Mouse (Mus musculus) neural tube, embryonic 14.5 days (tissue): ENCODE measurements at regions not wholly inside any gene's neighbourhood (a gene's known extent, or its start where the extent isn't known, plus 50 kb on each side); places are given as distances from the start of the nearest gene placed in this dataset.

ENCODE experiments used
- ATAC-seq: fragments of 200-750 bp; cut with Nextera tagmentation; 2 replicates; pipeline ENCODE4 v1.8.0; 2017; ENCODE audit warnings: low read depth, mild to moderate bottlenecking, moderate TSS enrichment, moderate library complexity
- H3K27ac ChIP-seq: fragments of 300-500 bp; sonication (generic); 2 replicates; pipeline ENCODE4 v1.5.1; 2014; ENCODE audit warnings: low read depth, mild to moderate bottlenecking, control low read depth, low read length, moderate library complexity, mixed read lengths
- H3K27me3 ChIP-seq: fragments of 300-500 bp; sonication (generic); 2 replicates; pipeline ENCODE4 v1.6.1; 2014; ENCODE audit warnings: low read length; ENCODE audit not compliant: control insufficient read depth, insufficient read depth
- H3K36me3 ChIP-seq: fragments of 300-500 bp; sonication (generic); 2 replicates; pipeline ENCODE4 v1.6.1; 2014; ENCODE audit warnings: low read length, mixed read lengths; ENCODE audit not compliant: control insufficient read depth, insufficient read depth
- H3K4me1 ChIP-seq: fragments of 300-500 bp; sonication (generic); 2 replicates; pipeline ENCODE4 v1.6.1; 2014; ENCODE audit warnings: low read length; ENCODE audit not compliant: control insufficient read depth, insufficient read depth
- H3K4me2 ChIP-seq: fragments of 300-500 bp; sonication (generic); 2 replicates; pipeline ENCODE4 v1.6.1; 2014; ENCODE audit warnings: mild to moderate bottlenecking, low read depth, low read length, control low read depth
- H3K4me3 ChIP-seq: fragments of 300-500 bp; sonication (generic); 2 replicates; pipeline ENCODE4 v1.5.1; 2014; ENCODE audit warnings: low read depth, low read length, control low read depth, mixed read lengths
- H3K9ac ChIP-seq: fragments of 300-500 bp; sonication (generic); replicated peaks from 2 replicates; pipeline ENCODE4 v1.6.1; 2014; ENCODE audit warnings: low read depth, mild to moderate bottlenecking, control low read depth, low read length, mixed read lengths
- H3K9me3 ChIP-seq: fragments of 300-500 bp; sonication (generic); 2 replicates; pipeline ENCODE4 v1.6.1; 2016; ENCODE audit warnings: low read length; ENCODE audit not compliant: control insufficient read depth
- WGBS: fragments of 180-500 bp; shearing (Covaris S2); extraction: QIAGEN DNeasy Blood & Tissue Kit; methylation state at CpG from one replicate; pipeline ENCODE4 v1.1.7; 2014; 5-methylcytosine and 5-hydroxymethylcytosine counted together

GRCm38 (mm10) chr17:7579031-7579430, 193.8 kb upstream of the Unc93a2 start:
- Histone ChIP-seq H3K4me2 (no peak overlapping the region), H3K4me3 (no peak overlapping the region), H3K27ac (no peak overlapping the region), H3K4me1 (no peaks in the 10 kb centered on the region), H3K9me3 (no peaks in the 10 kb centered on the region), H3K27me3 (no peaks in the 10 kb centered on the region), H3K9ac (no peak overlapping the region), H3K36me3 (no peaks in the 10 kb centered on the region)
- ATAC-seq: no peak
- WGBS: 94% methylated on average over 4 of the region's 4 CpGs

- Histone ChIP-seq H3K9ac (no peak overlapping the region), H3K4me2 (no peak overlapping the region), H3K9me3 (no peaks in the 10 kb centered on the region), H3K4me3 (no peak overlapping the region), H3K4me1 (no peaks in the 10 kb centered on the region), H3K36me3 (no peaks in the 10 kb centered on the region), H3K27ac (no peak overlapping the region), H3K27me3 (no peaks in the 10 kb centered on the region)
- no peak for ATAC-seq
- 89% methylated on average over 8 of the region's 8 CpGs for WGBS
Measured at GRCm38 (mm10) chr17:7578003-7578402, 192.7 kb upstream of the Unc93a2 start.

- H3K4me1 ChIP-seq: no peaks in the 10 kb centered on the region
- ATAC-seq: no peak
- no peaks in the 10 kb centered on the region for H3K27me3 ChIP-seq
- H3K4me3 ChIP-seq: no peak overlapping the region
- 82% methylated on average over 4 of the region's 4 CpGs for WGBS
- no peak overlapping the region for H3K9ac ChIP-seq
- no peak overlapping the region for H3K27ac ChIP-seq
- H3K4me2 ChIP-seq: no peak overlapping the region
- no peaks in the 10 kb centered on the region for H3K36me3 ChIP-seq
- H3K9me3 ChIP-seq: no peaks in the 10 kb centered on the region
Measured at GRCm38 (mm10) chr17:7577227-7577626, 192.0 kb upstream of the Unc93a2 start.

GRCm38 (mm10) chr17:7571481-7571880, 186.2 kb upstream of the Unc93a2 start:
- ATAC-seq: no peak
- Histone ChIP-seq H3K9ac (no peak overlapping the region), H3K36me3 (no peaks in the 10 kb centered on the region), H3K27ac (no peak overlapping the region), H3K27me3 (no peaks in the 10 kb centered on the region), H3K9me3 (no peaks in the 10 kb centered on the region), H3K4me2 (no peak overlapping the region), H3K4me1 (no peaks in the 10 kb centered on the region), H3K4me3 (no peak overlapping the region)
- 98% methylated on average over 3 of the region's 3 CpGs for WGBS

DNA sequence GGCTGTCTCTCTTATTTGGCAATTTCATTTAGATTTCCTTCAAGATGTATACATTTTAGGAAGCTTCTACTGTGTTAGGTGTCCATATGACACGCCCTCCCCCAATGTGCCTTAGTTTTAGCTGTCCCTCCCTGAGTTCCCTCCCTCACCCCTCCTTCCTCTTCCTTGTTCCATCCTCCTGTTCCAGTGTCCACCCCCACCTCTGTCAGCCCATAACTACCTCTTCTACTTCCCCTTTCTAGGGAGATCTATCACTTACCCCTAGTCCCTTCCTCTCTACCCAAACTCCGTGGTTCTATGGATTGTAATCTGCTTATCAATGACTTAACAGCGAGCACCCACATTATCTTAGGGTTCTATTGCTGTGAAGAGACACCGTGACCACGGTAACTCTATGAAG, 183.2 kb upstream of the Unc93a2 start:
- H3K9me3 ChIP-seq: no peaks in the 10 kb centered on the region
- H3K4me2 ChIP-seq: no peak overlapping the region
- H3K4me3 ChIP-seq: no peak overlapping the region
- H3K27me3 ChIP-seq: no peaks in the 10 kb centered on the region
- WGBS: 94% methylated on average over 5 of the region's 5 CpGs
- H3K27ac ChIP-seq: no peak overlapping the region
- H3K9ac ChIP-seq: no peak overlapping the region
- no peaks in the 10 kb centered on the region for H3K36me3 ChIP-seq
- no peak for ATAC-seq
- no peaks in the 10 kb centered on the region for H3K4me1 ChIP-seq

GRCm38 (mm10) chr17:7565771-7566170, 180.5 kb upstream of the Unc93a2 start:
- no peaks in the 10 kb centered on the region for H3K4me1 ChIP-seq
- H3K27ac ChIP-seq: no peak overlapping the region
- H3K9me3 ChIP-seq: no peaks in the 10 kb centered on the region
- no peaks in the 10 kb centered on the region for H3K36me3 ChIP-seq
- no peaks in the 10 kb centered on the region for H3K27me3 ChIP-seq
- 89% methylated on average over 2 of the region's 2 CpGs for WGBS
- no peak overlapping the region for H3K4me2 ChIP-seq
- no peak for ATAC-seq
- H3K4me3 ChIP-seq: no peak overlapping the region
- no peak overlapping the region for H3K9ac ChIP-seq

- ATAC-seq: no peak
- Histone ChIP-seq H3K9ac (no peak overlapping the region), H3K27ac (no peak overlapping the region), H3K4me2 (no peak overlapping the region), H3K4me3 (no peak overlapping the region), H3K4me1 (no peaks in the 10 kb centered on the region), H3K9me3 (no peaks in the 10 kb centered on the region), H3K27me3 (no peaks in the 10 kb centered on the region), H3K36me3 (no peaks in the 10 kb centered on the region)
- 32% methylated on average over 8 of the region's 8 CpGs for WGBS
Measured at GRCm38 (mm10) chr17:7562940-7563339, 177.7 kb upstream of the Unc93a2 start.

DNA sequence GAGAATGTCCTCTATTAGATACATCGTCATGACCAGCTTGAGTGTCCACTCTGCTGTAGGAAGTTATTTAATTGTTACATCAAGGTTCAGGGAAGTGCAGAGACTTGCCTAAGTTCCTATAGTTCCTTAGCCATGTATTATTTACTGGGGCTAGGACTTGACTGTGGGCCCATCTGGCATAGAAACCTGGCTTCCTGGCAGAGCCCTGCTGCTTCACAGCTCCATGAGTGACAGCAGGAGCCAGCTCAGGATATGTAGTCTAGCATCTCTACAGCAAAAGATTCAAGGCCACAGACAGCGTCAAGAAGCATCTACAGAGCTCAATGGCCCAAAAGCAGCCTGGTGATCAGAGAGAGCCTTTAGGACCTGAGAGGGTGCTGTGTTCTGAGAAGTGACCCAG, 163.2 kb upstream of the Unc93a2 start:
- WGBS: 94% methylated on average over 2 of the region's 2 CpGs
- Histone ChIP-seq H3K9ac (no peak overlapping the region), H3K27me3 (no peaks in the 10 kb centered on the region), H3K36me3 (no peaks in the 10 kb centered on the region), H3K4me2 (no peak overlapping the region), H3K27ac (no peak overlapping the region), H3K9me3 (no peaks in the 10 kb centered on the region), H3K4me3 (no peak overlapping the region), H3K4me1 (no peaks in the 10 kb centered on the region)
- ATAC-seq: no peak

- 81% methylated on average over 4 of the region's 4 CpGs for WGBS
Measured at GRCm38 (mm10) chr17:7538402-7539087, 153.3 kb upstream of the Unc93a2 start.

More at GRCm38 (mm10) chr17:7538402-7539087, 153.3 kb upstream of the Unc93a2 start:
- ATAC-seq: no peak
- no peak overlapping the region for H3K27ac ChIP-seq
- no peak overlapping the region for H3K4me2 ChIP-seq
- no peak overlapping the region for H3K4me3 ChIP-seq
- no peaks in the 10 kb centered on the region for H3K36me3 ChIP-seq
- H3K9me3 ChIP-seq: no peaks in the 10 kb centered on the region
- no peak overlapping the region for H3K9ac ChIP-seq
- no peaks in the 10 kb centered on the region for H3K4me1 ChIP-seq
- no peaks in the 10 kb centered on the region for H3K27me3 ChIP-seq
